Mouse (Mus musculus) embryo, embryonic 10 days (tissue): ENCODE measurements around the gene Rab3b.
"Not testable (repeated sequence)": the region's sequence is repeated elsewhere in the genome, so short reads cannot be mapped to it uniquely, and the experiment has no call there.

Experiments
- DNase-seq: peaks from one replicate; pipeline ENCODE4 v3.0.0-alpha.2; 2015; ENCODE audit warnings: low spot score

Gene Rab3b

DNA sequence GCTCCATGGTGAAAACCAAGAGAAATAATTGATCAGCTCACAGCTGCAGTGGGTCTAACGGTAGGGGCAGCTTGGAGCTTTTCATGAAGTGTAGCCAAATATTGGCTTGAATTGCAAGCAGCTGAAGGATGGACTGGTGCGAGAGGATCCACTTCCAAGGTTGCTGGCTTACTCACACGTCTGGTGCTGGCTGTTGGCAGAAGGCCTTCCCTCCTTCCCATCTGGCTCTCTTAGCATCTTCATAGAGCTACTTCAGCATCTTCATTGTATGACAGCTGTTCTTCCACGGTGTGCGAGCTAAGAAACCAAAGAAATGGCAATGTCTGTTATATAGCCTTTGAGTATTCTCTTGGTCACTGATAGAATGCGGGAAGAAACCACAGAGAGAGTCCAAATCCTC is 12.0 kb downstream of the Rab3b start:
- DNase-seq = no peak

GRCm38 (mm10) chr4:108900421-108900820 is 21.6 kb downstream of the Rab3b start:
- DNase-seq = no peak

- no peak for DNase-seq
Observed at GRCm38 (mm10) chr4:108902886-108903285, 24.0 kb downstream of the Rab3b start.

GRCm38 (mm10) chr4:108903346-108903745 is 24.5 kb downstream of the Rab3b start:
- no peak for DNase-seq

GRCm38 (mm10) chr4:108904076-108904475 is 25.2 kb downstream of the Rab3b start:
- no peak for DNase-seq

DNA sequence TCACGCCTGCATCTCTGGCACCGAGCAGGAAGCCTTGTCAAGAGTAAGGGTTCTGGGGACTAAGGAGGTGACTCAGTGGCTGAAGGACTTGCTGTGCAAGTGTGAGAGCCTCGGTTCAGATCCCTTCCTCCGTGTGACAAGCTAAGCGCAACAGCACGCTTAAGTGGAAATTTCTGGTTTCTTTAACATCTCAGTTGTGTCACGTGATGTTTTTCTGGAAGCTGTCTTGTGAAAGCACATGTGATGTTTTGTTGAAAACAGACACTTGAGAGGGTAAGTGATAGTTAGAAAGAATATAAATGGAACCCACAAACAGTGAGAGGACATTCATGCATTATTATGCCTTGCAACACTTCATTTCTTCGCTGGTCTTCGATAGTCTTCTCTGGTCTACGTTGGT is 25.9 kb downstream of the Rab3b start:
- DNase-seq = no peak

DNA sequence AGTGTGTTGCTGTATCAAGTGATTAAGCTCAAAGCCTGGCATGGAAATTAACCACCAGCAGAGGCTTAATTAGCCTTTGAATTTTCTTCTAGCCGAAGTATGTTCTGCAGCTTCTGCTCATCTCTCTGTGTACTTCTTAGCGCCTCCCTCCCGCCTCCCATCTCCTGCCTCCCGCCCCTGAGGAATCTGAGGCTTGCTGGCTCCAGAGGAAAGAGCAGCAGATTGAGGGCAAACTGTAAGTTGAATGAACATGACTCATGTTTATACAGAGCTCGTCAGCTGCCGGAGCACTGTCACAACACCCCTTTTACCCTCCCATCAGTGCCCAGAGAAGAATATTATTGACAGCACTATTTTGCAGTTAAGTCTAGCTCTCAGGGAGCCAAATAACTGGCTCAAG is 27.0 kb downstream of the Rab3b start:
- DNase-seq = no peak

- DNase-seq = no peak
Observed at GRCm38 (mm10) chr4:108907475-108907874, 28.6 kb downstream of the Rab3b start.

GRCm38 (mm10) chr4:108909872-108910425 is 31.1 kb downstream of the Rab3b start:
- no peak for DNase-seq

GRCm38 (mm10) chr4:108911866-108912265 is 33.0 kb downstream of the Rab3b start:
- DNase-seq = no peak

GRCm38 (mm10) chr4:108913180-108913579 is 34.3 kb downstream of the Rab3b start:
- no peak for DNase-seq

- DNase-seq = no peak
Observed at GRCm38 (mm10) chr4:108914391-108914790, 35.5 kb downstream of the Rab3b start.

- DNase-seq = no peak
Observed at GRCm38 (mm10) chr4:108915101-108915500, 36.2 kb downstream of the Rab3b start.

- no peak for DNase-seq
Observed at GRCm38 (mm10) chr4:108917654-108918053, 38.8 kb downstream of the Rab3b start.

DNA sequence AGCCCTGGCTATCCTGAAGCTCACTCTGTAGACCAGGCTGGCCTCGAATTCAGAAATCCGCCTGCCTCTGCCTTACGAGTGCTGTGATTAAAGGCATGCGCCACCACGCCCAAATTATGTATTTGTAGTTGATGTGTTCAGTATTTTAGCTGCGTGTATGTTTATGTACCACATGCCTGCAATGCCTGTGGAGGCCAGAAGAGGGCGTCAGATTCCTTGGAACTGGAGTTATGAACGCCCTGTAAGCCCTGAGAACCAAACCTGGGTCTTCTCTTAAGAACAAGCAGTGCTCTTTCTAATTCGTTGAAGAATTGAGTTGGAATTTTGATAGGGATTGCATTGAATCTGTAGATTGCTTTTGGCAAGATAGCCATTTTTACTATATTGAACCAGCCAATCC is 49.1 kb downstream of the Rab3b start:
- not testable (repeated sequence) for DNase-seq

- DNase-seq = no peak
Observed at GRCm38 (mm10) chr4:108933163-108933562, 54.3 kb downstream of the Rab3b start.

GRCm38 (mm10) chr4:108934856-108935255 is 56.0 kb downstream of the Rab3b start:
- no peak for DNase-seq

DNA sequence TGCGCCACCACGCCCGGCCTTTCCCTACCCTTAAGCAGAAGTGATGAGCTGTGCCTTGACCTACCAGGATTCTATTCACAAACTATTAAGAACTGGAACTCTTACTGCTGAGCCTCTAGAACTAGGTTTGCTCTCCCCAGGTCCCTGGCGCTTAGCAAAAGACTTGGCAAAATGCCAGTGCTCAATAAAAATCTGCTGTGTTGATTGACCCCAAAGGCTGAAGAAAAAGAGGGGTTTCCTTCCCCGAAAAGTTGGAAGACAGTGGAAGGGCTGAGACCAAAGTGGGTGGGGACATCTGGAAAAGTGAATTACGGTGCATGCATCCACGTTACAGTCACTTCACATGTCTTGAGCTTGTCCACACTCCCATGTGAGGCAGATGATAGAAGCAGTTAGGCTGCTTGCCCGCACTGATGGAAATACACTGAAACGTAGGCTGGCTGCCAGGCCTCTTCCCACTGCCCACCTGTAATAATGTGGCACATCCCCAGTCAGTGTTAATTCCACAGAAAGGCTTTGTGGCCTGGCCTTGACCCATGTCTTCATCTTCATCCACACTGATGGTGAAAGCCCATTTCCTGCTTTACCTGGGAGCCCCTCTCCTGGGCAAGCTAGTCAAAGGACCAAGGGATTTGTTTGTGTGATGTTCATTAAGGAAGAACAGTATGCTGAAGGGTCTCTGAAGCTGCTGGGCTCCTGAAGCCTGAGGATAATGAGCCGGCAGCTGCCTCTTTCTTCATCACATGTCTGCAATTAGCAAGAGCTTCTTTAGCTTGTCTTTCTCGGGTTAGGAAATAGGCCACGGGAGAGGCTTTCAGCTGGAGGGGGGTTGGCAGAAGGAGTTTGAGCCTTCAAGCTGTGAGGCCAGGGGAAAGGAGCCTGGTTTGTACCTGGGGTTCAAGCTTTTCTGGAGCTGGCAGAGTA is 59.2 kb downstream of the Rab3b start:
- no peak for DNase-seq

DNA sequence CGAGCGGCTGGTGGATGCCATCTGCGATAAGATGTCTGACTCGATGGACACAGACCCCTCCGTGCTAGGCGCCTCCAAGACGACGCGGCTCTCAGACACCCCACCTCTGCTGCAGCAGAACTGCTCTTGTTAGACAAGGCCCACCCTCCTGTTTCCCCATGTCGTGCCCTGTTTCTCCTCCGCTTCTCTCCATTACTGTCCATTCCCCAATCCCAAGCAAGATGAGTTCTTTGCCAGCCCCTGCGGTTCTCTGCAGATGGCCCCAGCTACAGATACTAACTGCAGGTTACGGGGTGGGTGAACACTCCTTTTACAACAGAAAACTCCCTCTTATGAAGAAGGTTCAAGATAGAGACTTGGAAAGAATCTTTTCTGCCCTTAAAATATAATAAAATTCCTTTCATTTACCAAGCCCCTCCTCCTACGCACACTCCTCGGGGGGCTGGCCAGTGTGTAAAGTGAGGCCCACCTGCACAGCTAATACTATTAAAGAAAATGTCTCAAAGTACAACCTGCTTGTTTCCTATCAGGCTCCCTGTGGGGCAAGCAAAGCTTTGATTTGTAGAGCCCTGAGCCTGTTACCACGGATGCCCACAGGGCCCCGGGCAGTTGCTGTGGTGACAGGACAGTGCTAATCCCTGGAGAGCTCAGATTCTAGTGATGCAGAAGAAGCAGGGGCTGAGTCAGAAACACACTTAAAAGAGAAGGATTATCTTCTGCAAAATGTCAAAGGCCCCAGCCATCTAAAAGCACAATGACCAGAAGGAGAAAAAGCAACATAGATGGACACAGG is 62.0 kb downstream of the Rab3b start:
- DNase-seq = no peak

DNA sequence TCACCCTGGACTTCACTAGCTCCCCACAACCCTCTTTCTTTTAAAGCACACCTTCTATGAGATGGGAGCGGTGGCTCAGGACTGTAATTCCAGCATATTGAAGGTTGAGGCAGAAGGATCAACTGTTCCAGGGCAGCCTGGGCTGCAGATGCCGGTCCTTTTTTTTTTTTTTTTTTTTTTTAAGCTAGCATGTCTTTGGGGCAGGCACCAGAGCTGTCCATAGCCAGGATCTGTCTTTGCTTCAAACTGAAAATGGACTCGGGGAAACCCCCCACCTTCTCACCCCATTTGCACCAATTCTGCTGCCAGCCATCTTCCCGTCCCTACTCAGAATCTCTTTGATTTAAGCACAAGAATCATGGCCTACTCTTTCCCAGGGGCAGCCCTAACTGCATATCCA is 63.3 kb downstream of the Rab3b start:
- DNase-seq = no peak

- no peak for DNase-seq
Observed at GRCm38 (mm10) chr4:108942986-108943720, 64.3 kb downstream of the Rab3b start.

- DNase-seq = no peak
Observed at GRCm38 (mm10) chr4:108949168-108949567, 70.3 kb downstream of the Rab3b start.
